Mouse (Mus musculus) liver, embryonic 14.5 days (tissue): ENCODE results near the gene Tnfrsf12a.

ENCODE experiments used
- CTCF ChIP-seq: IDR thresholded peaks from 2 replicates; pipeline ENCODE4 v1.5.1; 2016; ENCODE audit warnings: antibody characterized with exemption, low read depth, control low read depth
- EP300 ChIP-seq: IDR thresholded peaks from 2 replicates; pipeline ENCODE4 v1.6.1; 2016; ENCODE audit warnings: antibody characterized with exemption, low read depth

GRCm38 (mm10) chr17:23675564-23676281 is 1.5 kb downstream of the Tnfrsf12a start:
- TF ChIP-seq CTCF: peak; percentile 29
- no peak for TF ChIP-seq EP300
